Mouse (Mus musculus): ENCODE data around the gene Zfp709.

DNA sequence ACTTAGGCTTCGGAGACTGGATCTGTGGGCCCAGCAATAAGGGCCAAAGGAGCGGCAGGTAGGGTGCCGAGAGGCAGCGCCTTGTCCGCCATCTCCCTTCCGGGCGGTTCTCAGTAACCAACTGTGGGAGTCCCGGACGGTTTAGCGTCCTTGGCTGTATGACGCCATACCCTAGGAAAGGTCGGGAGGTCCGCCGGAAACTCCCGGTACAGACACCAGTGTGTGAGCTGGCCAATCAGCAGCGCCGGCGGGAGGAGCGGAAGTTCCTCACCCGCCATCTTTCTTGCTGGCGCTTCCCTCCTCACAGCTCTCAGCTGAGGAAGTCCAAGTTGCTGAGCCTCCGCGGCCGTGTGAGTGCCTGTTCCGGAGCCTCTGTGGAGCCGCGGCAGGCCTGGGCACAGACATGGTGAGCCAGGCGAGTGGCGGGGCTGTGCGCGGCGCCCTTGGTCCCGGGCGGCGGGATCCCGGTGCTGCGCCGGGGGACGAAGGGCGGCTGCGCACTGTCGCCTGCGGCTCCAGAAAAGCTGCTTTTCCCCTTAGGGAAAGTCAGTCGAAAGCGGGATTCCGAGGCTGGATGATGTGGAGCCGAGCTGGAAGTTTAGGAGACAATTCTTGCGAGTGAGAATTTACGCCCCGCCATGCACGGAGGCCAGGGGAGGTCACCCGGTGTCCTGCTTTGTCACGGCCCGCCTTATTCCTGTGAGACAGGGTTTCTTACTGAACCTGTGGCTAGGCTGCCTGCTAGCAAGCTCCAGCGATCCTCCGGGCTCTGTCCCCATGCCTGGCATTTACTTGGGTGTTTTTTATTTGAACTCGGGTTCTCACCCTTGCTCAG is 41.0 kb downstream of the Zfp709 start:
- TF ChIP-seq CTCF (IDR thresholded peaks at IDR 0.05; ENCODE audit: low read depth, low read length) (no peak), TAL1 (conservative IDR thresholded peaks at IDR 0.05; ENCODE audit: low read depth, low read length) (no peak), GATA1 (IDR thresholded peaks at IDR 0.05; ENCODE audit: borderline replicate concordance, low read length) (no peak)

Data from G1E (cell line).